Mouse (Mus musculus): ENCODE data around the gene Bglap.
"Not testable (repeated sequence)": the region's sequence is repeated elsewhere in the genome, so short reads cannot be mapped to it uniquely, and the experiment has no call there.

Bglap gene

DNA sequence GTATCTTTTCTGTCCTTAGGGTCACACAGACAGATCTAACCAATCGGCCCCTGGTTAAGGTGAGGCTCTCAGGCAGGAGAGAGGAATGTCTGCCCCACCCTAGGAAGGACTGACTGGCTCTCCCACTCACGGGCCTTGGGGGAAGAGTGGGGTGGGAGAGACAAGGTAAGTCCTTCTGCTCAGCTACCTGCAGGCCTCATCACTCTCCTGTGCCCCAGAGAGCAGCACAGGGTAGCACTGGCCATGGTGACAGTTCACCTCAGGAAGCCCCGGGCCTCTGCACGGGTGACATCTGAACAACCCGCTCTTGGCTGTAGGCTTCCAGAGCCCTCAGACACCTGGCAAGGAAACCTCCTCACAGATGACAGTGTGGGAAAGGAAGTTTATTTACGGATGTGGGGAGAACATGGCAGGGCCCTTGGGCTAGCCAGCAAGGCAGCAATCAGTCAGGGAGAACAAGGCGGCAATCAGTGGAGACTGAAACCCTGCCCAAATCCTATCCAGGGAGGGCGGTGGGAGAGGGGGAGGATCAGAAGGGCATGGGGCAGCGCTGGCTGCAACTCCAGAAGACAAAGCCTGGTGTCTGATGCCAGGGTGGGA lies 9.6 kb upstream of the Bglap start:
- no peak for DNase-seq

DNA sequence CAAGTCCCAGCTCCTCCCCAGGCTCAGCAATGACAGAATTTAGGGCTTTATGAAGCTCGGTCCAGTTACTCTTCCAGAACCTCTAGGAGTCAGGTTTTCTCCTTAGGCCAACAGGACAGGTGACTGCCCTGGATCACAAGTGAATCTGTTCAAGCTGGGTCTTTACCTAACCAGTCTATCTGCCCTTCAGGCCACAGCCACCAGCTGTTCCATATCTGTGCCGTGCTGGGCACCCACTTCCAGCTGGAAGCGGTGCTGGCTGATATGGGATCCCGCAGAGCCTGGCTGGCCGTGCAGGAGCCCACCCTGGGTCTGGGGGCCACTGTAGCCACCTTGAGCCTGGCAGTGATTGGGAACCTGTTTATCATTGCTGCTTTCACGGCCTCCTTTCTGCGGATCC lies 1.9 kb downstream of the Bglap start:
- DNase-seq: not testable (repeated sequence)

DNA sequence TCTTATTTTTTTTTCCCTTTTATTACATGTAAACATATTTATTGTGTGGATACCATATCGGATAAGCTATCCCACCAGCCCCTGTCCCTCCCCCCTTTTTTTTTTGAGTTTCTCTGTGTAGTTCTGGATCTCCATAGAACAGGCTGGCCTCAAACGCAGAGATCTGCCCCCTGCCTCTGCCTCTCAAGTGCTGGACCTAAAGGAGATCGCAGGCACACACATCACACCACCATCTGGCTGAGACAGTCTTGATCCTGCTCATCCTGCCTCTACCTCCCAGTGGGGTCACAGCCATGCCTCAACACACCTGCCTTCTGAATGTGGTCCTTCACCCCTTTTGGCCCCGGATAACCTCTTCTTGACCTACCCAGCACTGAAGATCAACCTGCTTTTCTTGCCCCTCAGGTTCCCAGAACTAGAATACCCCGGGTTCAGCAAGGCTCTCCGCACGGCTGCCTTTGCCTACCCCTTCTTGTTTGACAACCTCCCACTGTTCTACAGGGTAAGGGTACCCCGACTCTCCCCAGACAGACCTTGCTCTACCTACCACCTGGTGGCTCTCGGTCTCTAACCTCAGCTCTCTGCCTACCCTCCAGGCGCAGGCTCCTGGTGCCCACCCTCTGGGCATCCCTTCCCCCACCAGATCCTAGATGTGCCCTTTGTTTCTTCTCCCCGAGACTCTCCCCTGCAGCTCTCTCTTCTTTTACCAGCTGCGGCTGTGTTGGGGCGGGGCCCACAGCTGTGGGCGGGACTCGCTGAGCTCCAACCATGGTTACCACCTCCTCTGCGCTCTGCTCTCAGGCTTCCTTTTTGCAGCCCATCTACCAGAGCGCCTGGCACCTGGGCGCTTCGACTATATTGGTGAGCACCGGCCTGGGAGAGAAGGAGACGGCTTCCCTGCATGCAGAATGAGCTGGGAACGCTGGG lies 2.6 kb downstream of the Bglap start:
- peak; percentile 75 for DNase-seq

DNA sequence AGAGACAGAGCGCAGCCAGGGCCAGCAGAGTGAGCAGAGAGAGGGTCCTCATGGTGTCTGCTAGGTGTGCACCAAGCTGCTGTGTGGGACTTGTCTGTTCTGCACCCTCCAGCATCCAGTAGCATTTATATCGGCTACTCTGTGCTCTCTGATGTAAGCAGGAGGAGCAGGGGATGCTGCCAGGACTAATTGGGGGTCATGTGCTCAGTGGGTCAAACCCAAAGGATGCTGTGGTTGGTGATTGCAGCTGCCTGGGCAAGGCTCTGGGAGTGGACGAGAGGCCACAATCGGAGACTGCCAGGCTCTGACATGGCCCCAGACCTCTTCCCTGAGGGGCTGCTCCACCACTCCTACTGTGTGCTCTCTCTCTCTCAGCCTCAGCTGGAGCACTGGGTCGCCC lies 5.7 kb downstream of the Bglap start, which contains the start of gene Bglap2:
Gene Bglap2, minus strand, starts transcription at position 101 of the 400 bp plus-strand sequence.
- not testable (repeated sequence) for DNase-seq

DNA sequence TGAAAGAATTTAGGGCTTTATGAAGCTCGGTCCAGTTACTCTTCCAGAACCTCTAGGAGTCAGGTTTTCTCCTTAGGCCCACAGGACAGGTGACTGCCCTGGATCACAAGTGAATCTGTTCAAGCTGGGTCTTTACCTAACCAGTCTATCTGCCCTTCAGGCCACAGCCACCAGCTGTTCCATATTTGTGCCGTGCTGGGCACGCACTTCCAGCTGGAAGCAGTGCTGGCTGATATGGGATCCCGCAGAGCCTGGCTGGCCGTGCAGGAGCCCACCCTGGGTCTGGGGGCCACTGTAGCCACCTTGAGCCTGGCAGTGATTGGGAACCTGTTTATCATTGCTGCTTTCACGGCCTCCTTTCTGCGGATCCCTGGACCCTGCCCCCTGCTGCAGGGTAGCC lies 7.6 kb downstream of the Bglap start:
- not testable (repeated sequence) for DNase-seq

DNA sequence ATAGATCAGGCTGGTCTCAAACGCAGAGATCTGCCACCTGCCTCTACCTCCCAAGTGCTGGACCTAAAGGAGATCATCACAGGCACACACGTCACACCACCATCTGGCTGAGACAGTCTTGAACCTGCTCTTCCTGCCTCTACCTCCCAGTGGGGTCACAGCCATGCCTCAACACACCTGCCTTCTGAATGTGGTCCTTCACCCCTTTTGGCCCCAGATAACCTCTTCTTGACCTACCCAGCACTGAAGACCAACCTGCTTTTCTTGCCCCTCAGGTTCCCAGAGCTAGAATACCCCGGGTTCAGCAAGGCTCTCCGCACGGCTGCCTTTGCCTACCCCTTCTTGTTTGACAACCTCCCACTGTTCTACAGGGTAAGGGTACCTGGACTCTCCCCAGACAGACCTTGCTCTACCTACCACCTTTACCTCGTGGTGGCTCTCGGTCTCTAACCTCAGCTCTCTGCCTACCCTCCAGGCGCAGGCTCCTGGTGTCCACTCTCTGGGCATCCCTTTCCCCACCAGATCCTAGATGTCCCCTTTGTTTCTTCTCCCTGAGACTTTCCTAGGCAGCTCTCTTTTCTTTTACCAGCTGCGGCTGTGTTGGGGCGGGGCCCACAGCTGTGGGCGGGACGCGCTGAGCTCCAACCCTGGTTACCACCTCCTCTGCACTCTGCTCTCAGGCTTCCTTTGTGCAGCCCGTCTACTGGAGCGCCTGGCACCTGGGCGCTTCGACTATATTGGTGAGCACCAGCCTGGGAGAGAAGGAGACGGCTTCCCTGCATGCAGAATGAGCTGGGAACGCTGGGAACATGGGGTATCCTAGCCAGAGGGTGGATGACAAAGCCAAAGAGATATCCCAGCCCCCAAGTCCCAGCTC lies 8.3 kb downstream of the Bglap start:
- DNase-seq: peak; percentile 71

DNA sequence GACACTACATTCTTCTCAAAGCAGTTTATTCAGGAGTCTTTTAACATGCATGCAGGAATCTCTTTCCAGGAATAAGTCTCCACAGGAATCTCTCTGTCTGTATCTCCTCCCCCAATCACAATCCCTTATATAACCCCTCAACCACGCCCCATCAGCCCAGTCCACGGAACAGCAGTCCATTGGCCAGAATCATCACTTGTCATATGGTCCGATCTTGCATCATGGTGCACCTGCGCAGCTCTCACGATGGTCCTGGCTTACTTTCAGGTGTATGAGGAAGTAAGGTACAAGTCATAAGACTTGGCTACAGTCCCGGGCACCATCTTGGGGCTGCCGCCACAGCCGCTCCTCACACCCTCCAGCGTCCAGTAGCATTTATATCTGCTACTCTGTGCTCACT lies 11.6 kb downstream of the Bglap start, which contains the start of gene Bglap3:
Gene Bglap3, minus strand, starts transcription at position 101 of the 400 bp plus-strand sequence.
- not testable (repeated sequence) for DNase-seq

DNA sequence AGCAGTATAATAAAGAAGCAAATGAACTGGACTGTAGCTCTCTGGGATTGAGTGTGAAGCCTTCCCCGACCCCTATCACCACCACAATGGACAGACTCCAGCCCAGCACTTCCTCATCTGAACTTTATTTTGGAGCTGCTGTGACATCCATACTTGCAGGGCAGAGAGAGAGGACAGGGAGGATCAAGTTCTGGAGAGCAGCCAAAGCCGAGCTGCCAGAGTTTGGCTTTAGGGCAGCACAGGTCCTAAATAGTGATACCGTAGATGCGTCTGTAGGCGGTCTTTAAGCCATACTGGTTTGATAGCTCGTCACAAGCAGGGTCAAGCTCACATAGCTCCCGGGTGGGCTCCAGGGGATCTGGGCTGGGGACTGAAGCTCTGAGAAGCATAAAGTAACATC lies 15.8 kb downstream of the Bglap start:
- not testable (repeated sequence) for DNase-seq

DNA sequence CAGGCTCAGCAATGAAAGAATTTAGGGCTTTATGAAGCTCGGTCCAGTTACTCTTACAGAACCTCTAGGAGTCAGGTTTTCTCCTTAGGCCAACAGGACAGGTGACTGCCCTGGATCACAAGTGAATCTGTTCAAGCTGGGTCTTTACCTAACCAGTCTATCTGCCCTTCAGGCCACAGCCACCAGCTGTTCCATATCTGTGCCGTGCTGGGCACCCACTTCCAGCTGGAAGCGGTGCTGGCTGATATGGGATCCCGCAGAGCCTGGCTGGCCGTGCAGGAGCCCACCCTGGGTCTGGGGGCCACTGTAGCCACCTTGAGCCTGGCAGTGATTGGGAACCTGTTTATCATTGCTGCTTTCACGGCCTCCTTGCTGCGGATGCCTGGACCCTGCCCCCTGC lies 16.7 kb downstream of the Bglap start:
- DNase-seq: not testable (repeated sequence)

DNA sequence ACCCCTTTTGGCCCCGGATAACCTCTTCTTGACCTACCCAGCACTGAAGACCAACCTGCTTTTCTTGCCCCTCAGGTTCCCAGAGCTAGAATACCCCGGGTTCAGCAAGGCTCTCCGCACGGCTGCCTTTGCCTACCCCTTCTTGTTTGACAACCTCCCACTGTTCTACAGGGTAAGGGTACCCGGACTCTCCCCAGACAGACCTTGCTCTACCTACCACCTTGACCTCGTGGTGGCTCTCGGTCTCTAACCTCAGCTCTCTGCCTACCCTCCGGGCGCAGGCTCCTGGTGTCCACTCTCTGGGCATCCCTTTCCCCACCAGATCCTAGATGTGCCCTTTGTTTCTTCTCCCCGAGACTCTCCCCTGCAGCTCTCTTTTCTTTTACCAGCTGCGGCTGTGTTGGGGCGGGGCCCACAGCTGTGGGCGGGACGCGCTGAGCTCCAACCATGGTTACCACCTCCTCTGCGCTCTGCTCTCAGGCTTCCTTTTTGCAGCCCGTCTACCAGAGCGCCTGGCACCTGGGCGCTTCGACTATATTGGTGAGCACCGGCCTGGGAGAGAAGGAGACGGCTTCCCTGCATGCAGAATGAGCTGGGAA lies 17.3 kb downstream of the Bglap start:
- DNase-seq: peak; percentile 45

DNA sequence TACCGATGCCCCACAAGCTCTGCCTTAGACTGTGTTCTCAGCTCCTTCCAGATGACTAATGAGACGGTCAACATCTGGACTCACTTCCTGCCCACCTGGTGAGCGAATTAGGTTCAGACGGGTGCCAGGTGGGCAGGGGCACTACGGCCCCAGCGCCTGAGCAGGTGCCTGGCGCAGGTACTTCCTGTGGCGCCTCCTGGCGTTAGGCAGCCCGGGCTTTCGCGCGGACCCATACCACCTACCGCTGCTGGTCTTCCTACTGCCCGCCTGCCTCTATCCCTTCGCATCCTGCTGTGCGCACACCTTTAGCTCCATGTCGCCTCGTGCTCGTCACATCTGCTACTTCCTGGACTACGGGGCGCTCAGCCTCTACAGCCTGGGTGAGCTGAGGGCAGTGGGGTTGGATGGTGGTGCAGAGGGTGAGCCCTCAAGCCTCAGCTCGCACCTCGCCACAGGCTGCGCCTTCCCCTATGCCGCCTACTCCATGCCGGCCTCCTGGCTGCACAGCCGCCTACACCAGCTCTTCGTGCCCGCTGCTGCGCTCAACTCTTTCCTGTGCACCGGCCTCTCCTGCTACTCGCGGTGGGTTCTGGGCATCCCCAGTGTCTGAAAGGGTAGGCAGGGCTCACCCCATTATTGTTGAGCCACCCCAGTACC lies 18.4 kb downstream of the Bglap start:
- no peak for DNase-seq

DNA sequence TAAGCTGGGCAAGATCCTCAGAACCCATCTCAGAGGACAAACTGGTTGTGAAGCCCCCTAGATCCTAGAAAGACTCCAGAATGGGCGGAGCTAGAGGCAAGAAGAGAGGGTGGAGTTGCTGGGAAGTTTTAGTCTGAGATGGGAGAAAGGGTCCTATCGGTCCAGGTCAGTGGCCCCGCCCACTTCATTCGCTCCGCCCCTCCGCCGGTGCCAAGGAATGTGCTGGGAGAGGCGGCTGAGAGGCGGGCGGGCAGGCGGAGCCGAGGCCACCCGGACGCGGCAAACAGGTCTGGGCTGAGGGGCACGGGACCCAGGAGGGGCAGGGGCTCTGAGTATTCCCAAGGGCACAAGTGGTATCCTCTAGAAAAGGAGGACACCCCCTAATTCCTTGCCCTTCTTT lies 19.9 kb downstream of the Bglap start, which contains the start of gene Paqr6:
Gene Paqr6, plus strand, starts transcription at position 248 of the 400 bp plus-strand sequence.
- peak; percentile 63 for DNase-seq

DNA sequence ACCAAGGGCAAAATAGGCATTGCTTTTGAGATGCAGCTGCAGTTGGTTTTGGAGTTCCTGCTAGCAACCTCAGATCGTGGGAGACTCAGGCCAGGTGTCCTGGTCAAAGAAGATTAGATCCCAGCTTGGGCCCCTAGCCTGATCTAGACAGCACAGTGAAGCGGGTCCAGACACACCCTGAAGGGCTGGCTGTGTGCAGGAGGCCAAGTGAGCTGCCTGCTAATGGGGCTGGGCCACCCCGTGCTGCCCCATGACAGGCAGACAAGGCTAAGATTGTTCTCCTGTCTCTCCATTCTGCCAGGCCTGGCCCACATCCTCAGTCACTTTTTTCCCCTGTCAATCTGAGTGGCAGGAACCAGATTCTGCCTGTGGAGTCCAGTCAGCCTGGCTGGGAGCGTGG lies 20.6 kb downstream of the Bglap start:
- DNase-seq: no peak

DNA sequence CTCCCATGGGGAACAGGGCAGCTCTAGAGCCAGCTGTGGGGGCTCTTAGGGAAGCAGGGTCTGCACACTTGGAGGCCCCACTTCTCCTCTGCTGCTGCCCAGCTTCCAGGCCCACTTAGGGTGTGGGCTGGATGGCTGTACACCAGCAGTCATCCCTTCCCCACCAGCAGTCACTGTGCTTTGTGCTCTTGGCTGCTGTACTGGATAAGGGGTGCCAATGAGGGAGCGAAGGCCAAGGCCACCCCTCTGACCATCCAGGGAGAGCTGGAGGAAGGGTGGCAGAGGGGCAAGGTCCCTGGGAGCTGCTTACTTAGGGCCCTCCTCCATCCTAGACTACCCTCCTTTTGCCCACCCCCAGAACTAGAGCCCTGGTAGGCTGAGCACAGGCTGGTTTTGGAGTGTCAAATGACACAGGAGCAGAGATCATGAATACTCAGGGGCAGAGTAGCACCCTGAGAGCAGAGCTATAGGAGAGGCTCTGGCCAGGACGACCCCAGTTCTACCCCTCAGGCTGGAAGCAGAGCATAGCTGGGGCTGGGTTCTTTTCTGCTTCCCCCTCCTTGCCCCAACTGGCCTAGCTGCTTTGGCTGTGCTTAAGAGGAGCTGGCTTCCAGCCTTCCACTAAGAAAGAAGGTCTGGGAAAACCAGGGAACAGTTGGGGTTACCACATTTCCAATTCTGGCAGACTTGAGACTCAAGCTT lies 22.5 kb downstream of the Bglap start:
- DNase-seq: no peak

DNA sequence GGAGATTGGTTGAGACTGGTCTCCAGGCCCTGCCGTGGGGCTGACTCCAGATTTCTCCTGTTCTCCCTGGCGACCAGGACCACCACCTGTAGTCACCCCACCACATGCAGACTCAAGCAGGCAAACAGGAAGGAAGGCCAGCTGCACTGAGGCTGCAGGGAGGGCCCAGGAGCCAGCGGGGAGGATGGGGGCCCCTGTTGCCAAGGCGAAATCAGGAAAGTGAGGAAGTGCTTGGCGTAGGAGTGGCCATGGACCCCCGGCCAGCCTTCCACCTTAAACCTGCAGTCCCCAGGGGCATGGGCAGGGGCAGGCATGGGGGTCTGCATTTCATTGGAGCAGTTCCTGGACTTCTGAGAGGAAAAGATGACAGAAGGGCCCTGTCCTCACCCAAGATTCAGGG lies 23.2 kb downstream of the Bglap start:
- DNase-seq: no peak

DNA sequence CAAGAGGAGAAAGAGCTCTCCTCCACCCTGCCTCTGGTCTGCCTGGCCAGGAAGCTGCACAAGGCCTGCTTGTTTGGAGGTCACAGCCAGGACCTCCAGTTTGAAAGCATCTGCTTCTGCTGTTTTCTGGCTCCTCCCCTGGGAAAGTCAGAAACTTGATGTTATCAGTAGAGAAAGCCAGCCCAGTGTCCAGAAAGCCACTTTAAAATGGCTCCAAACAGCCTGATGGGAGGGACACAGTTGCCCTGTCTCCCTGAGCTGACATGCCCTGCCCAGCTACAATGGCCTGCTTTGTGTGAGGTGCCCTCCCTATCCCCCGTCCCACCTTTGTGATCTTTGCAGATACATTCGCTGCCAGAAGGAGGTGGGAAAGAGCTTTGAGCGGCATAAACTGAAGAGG lies 24.3 kb downstream of the Bglap start:
- DNase-seq: no peak

DNA sequence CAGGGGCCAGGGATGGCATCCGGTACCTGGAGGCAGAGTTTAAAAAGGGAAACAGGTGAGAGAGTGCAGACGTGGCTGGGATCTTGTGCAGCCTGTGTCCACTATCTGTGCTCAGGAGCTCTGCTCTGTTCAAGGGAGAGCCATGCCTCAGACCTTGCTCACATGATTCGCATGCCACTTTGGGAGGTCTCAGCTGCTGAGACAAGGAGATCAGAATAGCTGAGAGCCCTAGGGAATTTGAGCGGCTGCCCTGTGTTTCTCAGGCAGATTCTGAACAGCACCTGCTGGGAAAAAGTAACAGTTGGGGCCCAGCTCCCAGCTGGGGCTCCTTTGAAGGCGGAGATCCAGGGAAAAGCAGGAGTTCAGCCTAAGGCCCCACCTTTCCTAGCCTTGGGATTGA lies 24.7 kb downstream of the Bglap start:
- DNase-seq: no peak

DNA sequence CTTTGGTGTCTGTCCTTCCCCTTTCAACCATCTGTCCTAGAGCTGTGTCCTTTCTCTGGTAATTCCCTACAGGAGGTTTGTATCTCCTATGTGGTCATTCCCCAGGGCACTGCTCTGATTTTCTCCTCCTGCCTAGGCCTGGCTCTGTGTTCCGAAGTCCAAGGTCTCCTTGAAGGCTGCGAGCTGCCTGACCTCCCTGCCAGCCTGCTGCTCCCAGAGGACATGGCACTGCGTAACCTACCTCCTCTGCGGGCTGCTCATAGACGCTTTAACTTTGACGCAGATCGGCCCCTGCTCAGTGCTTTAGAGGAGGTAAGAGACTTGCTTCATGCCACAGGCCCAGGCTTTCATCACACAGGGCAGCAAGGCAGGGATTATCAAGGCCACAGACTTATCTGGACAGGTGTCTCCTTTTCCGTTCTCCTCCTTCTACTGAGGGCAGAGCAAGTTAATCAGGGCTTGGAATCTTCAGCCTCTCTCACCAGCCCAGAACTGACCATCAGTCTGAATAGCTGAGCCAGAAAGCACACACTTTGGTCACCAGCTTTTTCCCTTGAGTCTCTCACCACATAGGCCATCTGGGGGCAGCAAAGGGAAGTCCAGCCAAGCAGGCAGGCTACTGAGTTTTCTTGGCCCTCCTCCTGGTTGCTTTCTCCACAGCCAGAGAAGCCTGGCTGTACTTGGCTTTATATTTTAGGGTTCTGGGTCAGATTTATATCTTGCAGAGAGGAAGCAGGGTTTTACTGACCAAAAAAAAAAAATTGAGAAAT lies 29.7 kb downstream of the Bglap start:
- DNase-seq: no peak

DNA sequence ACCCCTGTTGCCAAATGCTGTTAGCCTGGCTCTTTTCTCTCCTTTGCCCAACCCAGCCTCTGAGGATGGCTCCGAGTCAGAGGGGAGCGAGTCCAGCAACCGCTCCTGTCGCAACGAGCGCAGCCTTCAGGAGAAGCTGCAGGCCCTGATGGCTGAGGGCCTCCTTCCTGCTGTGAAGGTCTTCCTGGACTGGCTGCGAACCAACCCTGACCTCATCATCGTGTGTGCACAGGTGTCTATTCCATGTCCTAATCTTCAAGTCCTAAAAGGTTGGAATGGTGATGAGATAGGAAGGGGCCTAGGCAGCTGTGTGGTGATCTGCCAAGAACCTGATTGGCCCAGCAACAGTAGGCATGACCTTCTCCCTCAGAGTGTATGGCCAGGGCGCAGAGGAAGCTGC lies 31.4 kb downstream of the Bglap start:
- no peak for DNase-seq

DNA sequence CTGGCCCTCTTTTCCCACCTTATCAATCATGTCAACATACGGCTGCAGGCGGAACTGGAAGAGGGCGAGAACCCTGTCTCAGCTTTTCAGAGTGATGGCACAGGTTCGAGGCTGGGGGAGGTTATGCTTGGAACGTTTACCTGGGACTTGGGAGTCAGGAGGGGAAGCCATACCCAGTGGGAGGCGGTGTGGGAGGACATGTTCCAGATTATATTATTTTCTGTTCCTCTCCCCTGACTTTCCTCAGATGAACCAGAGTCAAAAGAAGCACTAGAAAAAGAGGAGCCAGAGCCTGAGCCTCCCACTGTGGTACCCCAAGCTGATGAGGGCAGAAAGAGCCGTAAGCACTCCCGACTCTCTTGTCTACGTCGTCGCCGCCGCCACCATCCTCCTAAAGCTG lies 33.5 kb downstream of the Bglap start:
- DNase-seq: no peak

DNA sequence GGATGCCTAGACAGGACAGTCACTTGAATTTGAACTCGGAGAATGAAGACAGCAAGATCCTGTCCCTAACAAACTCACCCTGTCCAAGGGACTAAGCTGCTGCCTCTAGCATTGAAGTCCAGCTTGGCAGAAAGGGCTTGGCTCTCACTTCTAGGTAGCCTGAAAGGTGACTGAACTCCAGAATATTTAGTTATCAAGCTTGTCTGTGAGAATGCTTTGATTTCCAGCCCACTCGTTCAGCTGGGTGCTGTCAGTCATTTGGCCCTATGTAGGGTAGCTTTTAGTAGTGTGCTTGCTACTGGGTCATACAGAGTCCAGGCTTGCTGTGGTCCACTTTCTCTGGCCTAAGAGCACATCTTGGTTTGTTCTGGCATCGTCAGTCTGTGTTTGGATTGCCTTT lies 45.3 kb downstream of the Bglap start:
- no peak for DNase-seq

Data from embryo, embryonic 11 days (tissue).